Mouse (Mus musculus) frontal cortex, postnatal 10 days (tissue): ENCODE results near the gene 4930447C04Rik.

Source experiments
- DNase-seq, 2 experiments: peaks; one replicate each; pipeline ENCODE4 v3.0.0; 2022; ENCODE audit warnings: low spot score in 2 of 2, mixed read lengths in 1 of 2

The 4930447C04Rik gene

GRCm38 (mm10) chr12:72841500-72841899, 99.1 kb downstream of the 4930447C04Rik start:
- DNase-seq, result no peak

DNA sequence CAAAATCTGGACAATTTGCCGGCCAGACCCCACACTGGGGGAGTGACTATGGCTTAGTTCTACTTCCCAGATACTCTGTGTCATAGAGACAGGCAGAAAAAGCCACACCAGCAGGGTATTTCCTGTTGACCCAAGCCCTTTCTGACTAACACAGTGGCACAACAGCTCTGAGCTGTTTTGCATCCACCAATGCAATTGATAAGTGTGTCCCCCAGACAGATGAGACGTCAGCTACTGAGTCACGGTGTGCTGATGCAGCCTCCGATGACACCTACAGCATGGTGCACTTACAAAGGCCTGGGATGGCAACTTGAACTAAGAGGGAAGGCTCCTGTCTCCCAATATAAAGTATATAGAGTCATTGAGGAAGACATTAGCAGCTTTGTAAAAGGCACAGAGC, 103.3 kb downstream of the 4930447C04Rik start:
- DNase-seq, result no peak

- DNase-seq, result no peak
Observed at GRCm38 (mm10) chr12:72835518-72836015, 105.0 kb downstream of the 4930447C04Rik start.

- no peak for DNase-seq
Observed at GRCm38 (mm10) chr12:72834773-72835517, 105.6 kb downstream of the 4930447C04Rik start.

DNA sequence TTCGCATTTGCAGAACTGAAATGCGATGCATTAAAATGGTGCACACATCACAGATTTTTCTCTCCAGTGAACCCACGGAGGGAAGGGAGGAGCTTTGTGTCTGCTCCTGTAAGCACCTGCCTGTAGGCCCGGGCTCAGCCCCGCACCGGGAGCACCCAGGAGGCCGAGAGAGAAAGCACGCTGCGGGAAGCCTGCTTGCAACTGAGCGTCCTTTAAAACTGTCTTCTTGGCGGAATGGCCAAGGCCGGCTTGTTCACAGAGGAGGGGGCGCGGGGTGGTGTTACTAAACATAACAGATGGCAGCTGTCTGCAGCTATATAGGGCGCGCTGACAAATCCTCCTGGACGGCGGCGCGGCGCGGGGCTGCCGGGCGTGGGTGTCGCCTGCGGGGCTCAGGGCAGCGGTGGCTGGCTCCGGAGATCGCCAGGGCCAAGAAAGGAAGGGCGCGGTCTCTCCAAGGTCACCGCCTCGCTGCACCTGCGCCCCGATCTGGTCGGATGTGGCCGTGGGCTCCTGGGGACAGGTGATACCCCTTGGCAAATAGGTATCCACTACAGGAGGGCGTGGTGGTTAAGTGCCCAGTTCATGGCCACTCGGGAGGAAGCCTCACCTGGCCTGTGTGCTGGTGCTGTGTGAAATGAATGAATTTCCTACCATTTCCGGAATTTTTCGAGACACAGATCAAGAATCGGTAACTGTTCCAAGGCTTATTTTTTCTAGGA, 108.7 kb downstream of the 4930447C04Rik start:
- peak; percentile 66 to 72 for DNase-seq
